Mouse (Mus musculus): ENCODE results near the gene 2310009B15Rik.

DNA sequence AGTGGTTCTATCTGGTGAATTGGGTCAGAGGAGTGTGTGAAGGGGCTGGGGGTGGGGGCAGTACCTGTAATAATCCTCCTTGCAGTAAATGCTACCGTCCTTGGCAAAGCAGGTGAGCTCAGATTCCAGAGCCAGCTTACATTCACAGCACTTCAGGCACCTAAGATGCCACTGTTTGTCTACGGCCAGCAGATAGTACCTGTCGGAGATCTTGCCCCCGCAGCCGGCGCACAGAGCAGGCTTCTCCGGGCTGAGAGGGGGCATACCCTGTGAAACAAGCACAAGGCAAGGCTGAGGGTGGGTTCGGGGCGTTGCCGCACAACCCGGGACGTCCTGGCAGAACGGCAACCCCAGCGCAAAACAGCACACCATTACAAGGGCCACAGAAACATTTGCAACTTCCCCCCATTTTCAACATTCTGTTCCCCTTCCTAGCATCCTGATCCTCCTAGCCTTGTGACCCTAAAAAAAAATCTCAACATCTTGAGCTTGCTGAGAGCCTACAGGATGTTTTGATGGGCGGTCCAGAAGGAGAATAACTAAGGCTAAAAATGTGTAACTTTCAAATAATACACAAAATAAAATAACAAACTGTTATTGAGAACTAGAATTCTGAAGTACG is 16.7 kb downstream of the 2310009B15Rik start:
- TF ChIP-seq CTCF (IDR thresholded peaks at IDR 0.05; ENCODE audit: extremely low read depth, insufficient read depth, low read length) (no peak), POLR2A (IDR thresholded peaks at IDR 0.05; ENCODE audit: extremely low read depth, insufficient read depth, low read length) (no peak)

Measured in cortical plate, adult 2 months (tissue).